Mouse (Mus musculus) skeletal muscle tissue, adult 2 months (tissue): Measurements from ENCODE around the gene Zbtb8b.
A peak's percentile ranks its signal among the peaks of the same experiment; 100 is the strongest.
"Not testable (repeated sequence)": the region's sequence is repeated elsewhere in the genome, so short reads cannot be mapped to it uniquely, and the experiment has no call there.

Experiments used
- DNase-seq: peaks from one replicate; pipeline ENCODE4 v3.0.0-alpha.2; 2012; ENCODE audit warnings: low read depth, low spot score

Gene Zbtb8b

DNA sequence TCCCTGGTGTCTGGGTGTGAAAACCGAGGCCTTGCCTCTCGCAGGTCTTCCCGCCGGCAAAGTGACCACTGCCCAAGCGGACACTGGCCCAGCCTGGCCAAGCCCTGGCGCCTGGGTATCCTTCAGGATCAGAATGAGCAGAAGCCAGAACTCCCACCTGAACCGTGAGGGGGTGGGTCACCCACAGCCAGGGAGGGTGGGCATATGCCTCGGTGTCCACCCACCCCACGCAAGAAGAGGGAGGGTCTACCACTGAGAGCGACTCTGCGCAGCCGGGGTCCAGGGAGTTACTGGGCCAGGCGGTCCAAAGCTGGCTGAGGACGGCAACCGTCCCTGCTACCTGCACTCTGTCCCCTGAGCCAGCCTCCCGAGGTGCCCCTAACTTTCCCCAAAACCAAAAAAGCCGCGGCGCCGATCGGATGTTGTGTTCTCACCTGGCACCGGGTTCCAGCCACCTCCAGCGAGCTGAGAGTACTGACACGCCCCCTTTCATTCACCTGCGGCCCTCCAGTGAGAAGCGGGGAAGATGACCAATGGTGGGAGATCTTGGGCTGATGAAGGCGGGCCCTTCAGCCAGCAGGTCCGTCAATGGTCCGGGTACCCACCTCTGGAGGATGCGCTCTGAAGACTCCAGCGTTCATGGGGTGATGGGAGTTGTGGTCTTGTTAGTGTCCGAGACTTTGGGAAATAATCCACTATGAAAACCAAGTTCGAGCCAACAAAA, at the start of gene Zbtb8b:
Gene Zbtb8b, minus strand, starts transcription at position 514 of the 724 bp plus-strand sequence.
- DNase-seq = no peak

DNA sequence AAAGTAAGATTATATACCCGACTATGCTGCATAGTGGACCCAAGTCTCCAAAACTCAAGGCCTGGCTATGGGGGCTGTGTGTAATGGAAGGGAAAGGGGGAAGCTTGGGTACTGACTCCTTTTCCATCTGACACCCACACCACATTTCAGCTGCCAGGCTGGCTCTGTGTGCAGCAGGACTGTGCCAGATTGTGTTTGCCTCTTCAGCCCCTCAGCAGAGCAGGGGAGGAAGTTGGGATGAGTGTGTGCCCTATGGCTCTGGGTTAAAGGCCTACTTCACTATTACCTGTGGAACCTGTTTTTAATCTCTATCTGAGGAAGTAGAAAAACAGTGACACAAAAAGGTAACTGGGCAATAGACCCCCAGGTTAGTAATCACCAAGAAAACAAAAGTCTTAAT, 40.4 kb upstream of the Zbtb8b start:
- DNase-seq = no peak

DNA sequence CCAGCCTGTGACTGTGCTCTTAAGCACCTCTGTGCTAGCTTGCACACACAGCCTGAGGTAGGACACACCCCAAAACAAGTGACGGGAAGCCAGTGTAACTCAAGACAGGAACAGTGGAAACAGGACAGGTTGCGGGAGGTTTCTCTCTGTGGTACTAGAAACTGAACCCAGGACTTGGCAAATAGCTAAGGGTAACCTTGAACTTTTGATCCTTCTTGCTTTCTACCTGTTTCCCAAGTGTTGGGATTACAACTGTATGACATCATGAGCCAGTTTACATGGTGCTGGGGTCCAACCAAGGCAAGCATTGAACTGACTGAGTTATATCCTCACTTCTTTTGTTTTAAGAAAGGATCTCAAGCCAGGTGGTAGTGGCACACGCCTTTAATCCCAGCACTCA, 39.2 kb upstream of the Zbtb8b start:
- DNase-seq = no peak

DNA sequence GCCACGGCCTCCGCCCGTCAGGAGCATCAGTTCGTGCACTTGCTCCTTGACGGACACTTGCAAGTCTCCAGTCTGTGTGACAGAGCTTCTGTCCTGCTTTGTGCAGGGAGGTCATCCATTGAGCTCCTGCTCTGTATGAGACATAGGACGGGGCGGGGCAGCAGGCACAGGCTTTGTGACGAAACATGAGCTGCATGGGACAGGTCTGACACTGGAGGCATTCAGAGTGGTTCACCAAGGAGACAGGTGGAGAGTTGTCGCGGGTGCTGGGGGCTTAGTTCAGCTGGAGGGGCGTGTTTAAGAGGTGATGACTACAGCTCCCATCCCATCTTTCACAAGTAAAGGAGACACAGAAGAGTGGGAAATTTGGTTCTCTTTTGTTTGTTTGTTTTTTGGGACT, 35.4 kb upstream of the Zbtb8b start:
- no peak for DNase-seq

DNA sequence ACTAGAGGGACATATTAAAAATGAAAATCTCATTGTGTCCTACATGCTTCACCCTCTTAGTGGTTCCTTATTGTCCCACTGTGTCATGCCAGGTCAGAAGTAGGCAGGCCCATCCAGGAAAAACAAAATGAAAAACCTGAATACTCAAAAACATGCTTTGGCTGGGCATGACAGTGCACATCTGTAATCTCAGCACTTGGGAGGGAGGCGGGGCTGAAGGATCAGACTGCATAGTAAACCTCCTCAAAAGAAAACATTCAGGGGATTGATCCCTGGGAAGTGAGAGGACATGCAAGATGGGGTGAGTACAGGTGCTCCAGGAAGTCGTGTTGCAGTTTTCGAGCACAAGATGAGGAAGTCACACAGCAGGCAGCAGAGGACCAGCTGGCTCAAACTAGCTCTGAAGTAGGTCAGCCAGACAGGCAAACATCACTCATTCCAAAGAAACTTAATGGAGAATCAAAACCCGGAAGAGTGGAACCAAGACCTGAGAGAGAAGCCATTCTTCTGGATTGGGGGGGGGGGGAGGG, 23.7 kb upstream of the Zbtb8b start:
- no peak for DNase-seq

DNA sequence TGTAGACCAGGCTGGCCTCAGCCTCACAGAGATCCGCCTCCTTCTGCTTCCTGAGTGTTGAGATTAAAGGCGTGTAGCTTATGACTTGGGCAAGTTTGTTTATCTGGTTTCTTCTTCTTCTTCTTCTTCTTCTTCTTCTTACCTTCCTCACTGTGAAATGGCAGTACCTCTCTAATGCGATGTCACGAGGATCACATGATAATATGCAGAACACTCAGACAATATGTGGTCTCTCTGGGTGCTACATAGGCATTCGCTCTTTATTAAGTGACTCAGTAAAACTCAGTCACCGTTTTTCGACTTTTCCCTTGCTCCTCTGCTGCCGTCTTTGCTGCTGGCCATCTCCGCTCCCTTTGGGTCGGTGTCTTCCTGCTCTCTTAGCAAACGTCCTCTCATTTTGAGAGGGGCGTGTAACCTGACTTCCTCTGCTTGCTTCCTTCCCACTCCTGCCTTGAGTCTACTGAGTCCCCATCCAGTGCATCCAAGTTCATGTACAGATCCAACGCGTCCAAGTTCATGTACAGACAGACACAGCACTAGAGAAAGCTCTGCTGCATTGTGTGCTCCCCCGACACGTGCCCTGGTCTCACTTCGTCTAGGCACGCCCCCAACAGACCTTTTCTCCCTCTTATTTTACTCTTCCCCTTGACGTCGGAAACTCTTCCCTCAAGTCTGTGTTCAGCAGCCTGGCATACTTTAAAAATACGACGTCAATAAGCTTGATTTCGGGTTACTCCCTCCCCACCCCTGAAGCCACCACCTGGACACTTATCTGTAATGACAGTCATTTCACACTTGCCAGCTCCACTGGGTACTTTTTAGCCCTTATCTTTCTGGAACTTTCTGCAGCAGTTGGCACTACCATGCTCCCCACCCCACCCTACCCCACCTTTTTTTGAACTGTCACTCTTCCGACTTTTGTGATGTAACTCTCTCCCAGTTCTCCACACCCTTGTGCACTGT, 22.7 kb upstream of the Zbtb8b start:
- peak; percentile 18 for DNase-seq

DNA sequence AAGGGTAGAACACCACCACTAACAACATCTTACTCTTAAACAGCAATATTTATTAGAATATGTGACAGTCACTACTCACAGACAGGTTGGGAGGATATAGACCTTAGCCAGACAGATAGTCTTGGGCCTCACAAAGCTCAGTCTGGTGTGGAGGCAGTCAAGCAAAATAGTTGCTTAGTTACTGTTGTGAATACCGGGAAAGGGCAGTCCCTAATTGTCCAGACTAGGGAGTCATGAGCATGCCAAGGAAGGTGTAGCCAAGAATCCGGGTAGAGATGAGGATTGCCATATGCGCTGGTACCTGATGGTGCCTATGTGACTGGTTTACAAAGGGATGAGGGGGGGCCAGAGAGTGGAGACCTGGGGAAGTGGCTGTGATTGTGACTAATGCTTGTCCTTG, 21.5 kb upstream of the Zbtb8b start:
- no peak for DNase-seq

DNA sequence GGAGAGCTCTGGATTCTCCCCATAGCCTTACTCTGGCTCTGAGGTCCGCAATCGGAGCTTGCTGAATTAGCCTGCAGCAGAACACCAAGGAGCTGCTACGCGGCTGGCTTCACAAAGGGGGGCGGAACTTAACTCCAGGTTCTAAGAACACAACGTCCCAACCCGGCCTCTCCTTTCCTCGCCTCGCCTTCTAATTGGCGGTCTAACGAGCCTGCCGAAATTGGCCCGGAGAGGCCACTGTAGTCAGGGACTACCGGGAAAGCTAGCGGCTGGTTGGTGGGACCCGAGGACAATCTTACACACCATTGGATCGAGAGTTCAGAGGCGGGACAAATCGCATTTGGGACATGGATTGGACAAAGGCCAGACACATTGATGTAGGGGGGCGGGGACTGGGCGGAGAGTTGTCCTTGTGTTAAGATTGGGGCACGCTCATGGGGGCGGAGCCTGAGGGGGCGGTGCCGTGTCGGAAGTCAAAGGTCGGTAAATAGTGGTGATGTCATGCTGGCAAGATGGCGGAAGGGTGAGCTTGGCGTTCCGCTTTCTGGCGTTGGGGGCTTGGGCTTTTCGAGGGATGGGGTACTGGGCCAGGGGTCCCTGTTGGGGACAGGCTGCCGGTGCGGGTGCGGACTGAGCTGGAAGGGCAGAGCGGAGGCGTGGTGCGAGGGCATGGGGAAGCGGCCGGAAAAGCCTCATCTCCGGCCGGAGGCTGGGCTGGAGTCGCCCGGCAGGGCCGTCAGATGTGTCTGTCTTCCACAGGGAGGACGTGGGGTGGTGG, 20.7 kb upstream of the Zbtb8b start, which contains the start of gene Bsdc1:
Gene Bsdc1, plus strand, starts transcription at position 399 of the 778 bp plus-strand sequence.
- peak; percentile 100 for DNase-seq

DNA sequence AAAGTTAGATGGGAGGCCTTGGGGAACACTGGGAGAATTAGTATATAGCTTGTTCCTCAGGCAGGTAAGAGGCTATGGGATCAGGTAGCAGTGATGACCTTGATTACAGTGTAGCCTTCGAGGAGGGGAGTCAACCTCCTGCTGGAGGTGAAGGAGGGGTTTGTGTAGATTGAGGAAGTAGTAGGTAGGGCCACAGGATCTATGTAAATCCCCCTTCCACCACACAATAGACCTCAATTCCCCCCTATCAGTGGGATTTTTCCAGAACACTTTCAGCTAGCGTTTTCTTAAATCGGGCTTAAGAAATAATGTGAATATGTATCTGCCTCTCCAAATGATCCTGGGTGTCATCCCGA, 20.2 kb upstream of the Zbtb8b start:
- no peak for DNase-seq

DNA sequence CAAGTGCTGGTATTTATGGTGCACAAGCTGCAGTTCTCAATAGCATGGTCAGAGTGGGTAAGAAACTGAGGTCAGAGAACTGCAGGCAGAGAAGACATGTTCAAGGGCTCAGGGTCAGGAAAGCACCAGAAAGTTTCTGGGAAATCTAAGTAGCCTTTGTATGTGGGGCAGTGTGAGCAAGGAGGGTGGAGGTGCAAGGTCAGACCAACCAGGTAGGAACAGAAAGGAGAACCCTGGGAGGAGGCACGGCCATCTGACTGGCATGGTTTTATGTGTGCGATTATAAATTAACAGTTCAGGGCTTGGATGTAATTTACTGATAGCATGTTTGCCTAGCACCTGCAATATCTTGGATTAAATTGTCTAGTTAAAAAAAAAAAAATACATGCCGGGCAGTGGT, 19.1 kb upstream of the Zbtb8b start:
- no peak for DNase-seq

DNA sequence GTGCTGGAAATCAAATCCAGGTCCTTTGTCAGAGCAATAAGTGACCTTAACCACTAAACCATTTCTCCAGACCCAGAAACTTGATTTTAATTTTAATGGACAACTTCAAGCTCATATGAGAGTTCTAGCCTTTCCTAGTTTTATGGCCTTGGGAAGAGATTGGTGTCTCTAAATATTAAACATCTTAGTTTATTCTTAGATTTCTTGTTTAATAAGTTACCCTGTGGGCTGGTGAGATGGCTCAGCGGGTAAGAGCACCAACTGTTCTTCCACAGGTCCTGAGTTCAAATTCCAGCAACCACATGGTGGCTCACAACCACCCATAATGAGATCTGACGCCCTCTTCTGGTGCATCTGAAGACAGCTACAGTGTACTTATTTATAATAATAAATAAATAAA, 16.7 kb upstream of the Zbtb8b start:
- not testable (repeated sequence) for DNase-seq

DNA sequence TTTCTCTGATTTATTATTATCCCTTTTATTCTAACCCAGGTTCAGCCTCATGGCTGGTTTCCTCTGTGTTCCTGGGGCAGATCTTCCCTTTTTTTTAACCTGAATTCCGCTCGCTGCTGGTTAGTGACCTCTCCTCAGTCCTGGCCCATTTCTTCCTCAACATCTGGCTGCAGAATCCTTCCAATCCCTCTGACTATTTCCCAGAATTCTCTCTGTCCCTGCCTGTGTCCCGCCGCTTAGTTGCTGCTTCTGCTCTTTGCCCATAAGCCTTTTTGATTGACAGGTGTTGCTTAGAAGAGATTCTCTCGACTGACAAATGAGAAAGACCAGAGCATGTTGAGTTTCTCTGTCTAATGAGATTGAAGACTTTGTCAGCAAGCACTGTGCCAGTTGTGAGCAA, 15.5 kb upstream of the Zbtb8b start:
- DNase-seq = no peak

DNA sequence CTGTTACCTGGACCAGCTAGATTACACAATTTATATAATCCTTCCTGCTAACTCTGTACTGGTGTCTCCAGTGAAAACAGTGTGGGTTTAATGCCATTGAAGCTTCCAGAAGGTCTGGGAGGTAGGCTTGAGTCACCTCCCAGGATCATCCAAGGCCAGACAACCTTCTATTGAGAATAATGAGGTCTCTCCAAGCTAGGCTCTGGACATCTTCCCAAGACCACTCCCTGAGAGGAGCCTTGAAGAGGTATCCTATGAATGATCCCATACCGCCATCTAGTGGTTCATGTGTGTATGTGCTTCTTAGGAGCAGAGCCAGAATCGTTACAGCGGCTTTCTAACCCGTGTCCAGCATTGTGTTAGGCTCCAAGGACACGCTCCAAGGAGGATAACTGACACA, 14.6 kb upstream of the Zbtb8b start:
- peak; percentile 80 for DNase-seq

DNA sequence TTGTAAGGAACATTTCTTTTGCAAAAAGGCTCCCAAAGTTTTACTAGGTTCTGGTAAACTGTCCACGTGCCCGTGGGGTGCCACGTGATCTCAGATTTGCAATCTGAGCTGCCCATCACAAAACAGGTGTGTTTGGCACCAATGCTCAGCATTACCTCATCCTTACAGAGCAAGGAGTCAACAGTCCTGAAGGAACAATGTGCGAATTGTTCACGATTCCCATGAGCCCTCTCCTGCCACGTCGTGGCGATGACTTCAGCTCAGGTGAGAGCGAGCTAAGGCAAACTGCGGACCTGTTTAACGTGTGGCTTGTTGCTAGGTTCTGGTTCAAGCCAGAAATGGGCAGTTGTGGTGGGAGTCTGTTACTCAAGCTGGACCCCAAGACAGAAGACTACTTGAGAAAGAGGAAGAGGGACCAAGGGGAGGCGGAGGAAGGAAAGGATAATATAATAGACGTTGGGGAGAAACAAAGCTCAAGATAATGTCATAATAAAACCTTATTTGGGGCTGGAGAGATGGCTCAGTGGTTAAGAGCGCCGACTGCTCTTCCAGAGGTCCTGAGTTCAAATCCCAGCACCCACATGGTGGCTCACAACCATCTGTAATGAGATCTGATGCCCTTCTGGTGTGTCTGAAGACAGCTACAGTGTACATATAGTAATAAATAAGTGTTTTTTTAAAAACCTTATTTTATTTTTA, 11.0 kb upstream of the Zbtb8b start:
- DNase-seq = no peak

DNA sequence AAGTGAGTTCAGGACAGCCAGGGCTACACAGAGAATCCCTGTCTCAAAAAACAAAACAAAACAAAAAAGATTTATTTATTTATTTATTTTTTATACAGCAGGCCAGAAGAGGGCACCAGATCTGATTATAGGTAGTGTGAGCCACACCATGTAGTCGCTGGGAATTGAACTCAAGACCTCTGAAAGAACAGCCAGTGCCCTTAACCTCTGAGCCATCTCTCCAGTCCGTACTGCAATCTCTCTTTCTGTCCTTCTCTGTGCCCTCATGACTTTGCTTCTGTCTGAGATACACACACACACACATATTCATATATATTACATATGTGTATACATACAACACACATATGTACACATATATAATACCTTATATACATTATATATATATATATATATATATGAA, 10.2 kb upstream of the Zbtb8b start:
- DNase-seq = no peak

DNA sequence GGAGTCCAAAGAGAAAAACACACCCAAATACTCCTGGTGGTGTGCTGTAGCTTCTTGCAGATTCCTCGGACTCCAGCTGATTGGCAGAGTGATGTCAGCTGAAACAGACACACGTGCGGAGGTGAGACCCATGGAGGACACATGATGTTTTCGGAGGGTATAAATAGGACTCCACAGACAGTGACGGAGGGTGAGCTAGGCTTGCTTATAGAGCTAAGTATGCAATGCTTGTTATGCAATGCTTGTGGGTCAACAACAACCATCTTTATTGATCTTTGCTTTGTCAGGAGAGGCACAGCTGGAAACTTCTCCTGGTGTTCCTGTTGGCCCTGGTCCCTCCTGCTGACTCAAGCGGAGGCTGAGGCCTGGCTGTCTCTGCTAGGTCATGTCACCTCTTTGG, 8.1 kb upstream of the Zbtb8b start:
- DNase-seq = no peak

DNA sequence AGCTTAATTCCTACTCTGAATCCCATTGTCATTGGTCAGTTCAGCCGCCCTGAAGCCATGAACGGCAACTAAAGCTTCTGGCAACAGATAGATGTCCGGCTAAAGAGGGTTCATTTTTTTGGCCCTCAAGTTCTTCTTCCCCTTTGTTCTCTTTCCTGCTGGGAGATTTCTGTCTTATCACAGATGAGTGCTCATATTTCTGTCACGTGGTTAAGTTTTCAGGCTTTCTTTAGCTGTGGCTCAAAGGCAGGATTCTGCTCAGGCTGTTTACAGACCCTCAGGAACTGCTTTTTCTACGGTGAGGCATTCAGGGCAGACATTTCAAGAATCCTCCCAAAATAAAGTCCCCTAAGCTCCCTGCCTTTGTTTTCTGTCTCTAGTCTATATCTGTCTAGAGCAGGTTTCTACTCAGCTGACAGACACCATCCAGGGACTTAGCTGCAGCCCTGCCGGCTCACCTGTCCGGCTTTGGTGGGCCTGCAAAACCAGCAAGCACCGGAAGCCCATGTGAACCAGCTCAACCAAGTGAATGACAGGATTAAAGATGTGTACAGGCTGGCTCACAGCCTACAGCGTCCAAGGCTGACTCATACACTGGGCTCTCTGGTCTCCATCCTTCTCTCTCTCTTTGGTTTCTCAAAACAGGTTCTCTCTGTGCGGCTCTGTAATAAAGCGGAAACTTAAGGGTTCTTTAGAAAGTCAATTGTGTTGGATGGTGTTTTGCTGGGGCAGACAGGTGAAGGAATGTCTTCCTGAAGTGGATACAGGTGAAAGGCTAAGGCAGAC, 7.3 kb upstream of the Zbtb8b start:
- DNase-seq = no peak

DNA sequence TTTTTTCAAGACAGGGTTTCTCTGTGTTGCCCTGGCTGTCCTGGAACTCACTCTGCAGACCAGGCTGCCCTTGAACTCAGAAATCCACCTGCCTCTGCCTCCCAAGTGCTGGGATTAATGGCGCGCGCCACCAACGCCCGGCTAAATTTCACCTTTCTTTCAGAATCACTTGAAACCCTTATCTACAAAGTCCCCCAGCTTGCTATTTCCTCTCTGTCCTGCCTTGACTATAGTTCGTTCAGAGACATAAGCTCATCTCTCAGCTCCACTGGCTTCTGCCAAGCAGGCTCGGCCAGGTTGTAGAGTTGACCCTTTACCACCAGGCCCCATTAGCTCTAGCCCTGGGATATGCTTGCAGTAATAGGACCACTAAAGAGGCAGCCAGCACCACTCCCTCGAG, 6.7 kb upstream of the Zbtb8b start:
- DNase-seq = no peak

DNA sequence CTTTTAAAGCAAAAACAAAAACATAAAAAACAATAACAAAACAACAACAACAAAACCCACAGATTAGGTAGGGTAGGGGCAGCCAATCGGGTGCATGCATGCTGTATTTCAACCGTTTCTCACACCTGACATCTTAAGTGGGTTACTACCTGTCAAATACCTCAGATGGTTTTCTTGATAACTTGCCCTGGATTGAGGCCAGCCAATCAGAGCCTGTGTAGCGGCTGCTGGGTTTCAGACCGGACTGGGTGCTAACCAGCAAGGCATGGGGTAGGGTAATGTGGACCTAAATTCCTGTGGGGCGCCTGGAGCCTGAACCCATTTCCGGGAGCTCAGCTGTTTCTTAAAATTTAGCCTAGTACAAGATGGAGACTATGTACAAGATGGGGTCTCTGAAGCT, 492 bp upstream of the Zbtb8b start:
- DNase-seq = no peak

DNA sequence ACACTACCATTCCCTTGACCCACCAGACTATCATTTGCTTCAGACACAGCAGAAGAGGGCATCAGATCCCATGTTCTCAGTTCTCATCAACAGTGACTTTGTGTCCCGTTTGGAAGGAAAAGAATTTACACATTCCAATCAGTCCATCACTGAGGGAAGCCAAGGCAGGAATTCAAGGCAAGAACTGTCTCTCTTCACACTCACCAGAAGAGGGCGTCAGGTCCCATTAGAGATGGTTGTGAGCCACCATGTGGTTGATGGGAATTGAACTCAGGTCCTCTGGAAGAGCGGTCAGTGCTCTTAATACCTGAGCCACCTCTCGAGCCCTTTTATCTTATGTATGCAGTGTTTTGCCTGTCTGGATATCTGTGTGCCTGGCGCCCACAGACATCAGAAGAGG, 22.3 kb downstream of the Zbtb8b start:
- DNase-seq = no peak
